Mouse (Mus musculus): ENCODE results near the gene Rmdn3. TPM values are rescaled to one million over a fixed set of nuclear protein-coding genes. Genes with fewer than 3 reads are reported as not detected.

Rmdn3 gene
- total RNA-seq, 1 experiment: 72.9 TPM

DNA sequence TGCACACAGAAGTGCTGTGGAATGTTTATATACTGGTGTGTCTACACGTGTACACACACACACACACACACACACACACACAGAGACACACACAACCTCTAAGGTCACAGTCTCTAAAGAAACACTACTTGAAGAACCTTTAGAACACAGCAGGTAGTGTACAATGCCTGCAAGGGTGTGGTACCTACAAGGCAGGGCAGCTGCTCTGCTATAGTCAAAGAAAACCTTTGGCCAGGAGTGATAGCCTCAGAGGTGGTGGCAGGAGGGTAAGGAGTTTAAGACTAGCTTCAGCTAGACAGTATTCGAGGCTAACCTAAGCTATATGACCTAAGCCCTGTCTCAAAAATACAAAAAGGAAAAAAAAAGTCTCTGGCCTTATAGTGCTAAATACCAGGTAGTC lies 2.2 kb downstream of the Rmdn3 start:
- no peak overlapping the region for H3K27ac ChIP-seq (ENCODE audit: insufficient read depth, low read depth, low read length, poor library complexity, severe bottlenecking)
- no peak overlapping the region for H3K4me3 ChIP-seq (ENCODE audit: insufficient read depth in 1 of 2, low read depth in 1 of 2, low read length in 2 of 2, poor library complexity in 1 of 2, severe bottlenecking in 1 of 2)
- peaks cover 25% of the 10 kb centered on the region for H3K36me3 ChIP-seq (ENCODE audit: control insufficient read depth, insufficient read depth, low read length, poor library complexity, severe bottlenecking)
- in situ Hi-C loops (cut with MboI; ENCODE audit: low sequenced_read_pairs in 2 of 2, unreplicated experiment in 2 of 2): no loop called here
- no peak for DNase-seq (ENCODE audit: low read depth, low spot score)
- no peaks in the 10 kb centered on the region; a peak in 1 of 4 replicates for H3K4me1 ChIP-seq (ENCODE audit: control insufficient read depth in 2 of 2, insufficient read depth in 2 of 2, low read length in 2 of 2, poor library complexity in 1 of 2)
- no peak overlapping the region for H3K9ac ChIP-seq (ENCODE audit: insufficient read depth, low read depth, low read length, poor library complexity, severe bottlenecking)
- no peak for TF ChIP-seq CHD2 (IDR thresholded peaks at IDR 0.05; ENCODE audit: low read depth, low read length)
- no peak for TF ChIP-seq HCFC1 (IDR thresholded peaks at IDR 0.05; ENCODE audit: borderline replicate concordance, insufficient read depth, low read length)
- TF ChIP-seq MAFK (IDR thresholded peaks at IDR 0.05; ENCODE audit: insufficient read depth, low read depth, low read length): no peak
- no peak for TF ChIP-seq ZNF384 (IDR thresholded peaks at IDR 0.05; ENCODE audit: low read depth, low read length)
- no peaks in the 10 kb centered on the region for H3K9me3 ChIP-seq (ENCODE audit: control insufficient read depth, insufficient read depth, low read depth, low read length)

DNA sequence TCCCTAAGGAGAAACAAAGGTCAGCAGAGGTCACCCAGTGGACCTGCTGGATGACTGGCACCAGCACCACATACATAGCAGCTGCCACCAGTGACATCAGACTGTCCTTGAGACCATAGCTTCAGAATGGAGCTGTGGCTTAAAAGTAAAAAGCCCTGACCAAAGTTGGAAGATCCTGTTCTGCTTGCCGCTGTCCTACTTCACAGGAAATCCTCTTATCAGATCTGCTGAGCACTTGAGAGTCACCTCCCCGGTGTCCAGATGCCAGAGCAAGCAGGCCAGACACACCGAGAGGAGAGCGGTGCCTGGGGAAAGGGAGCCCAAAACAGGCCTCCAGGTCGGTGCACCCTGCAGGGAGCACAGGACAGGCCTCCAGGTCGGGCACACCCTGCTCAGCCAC lies 4.6 kb downstream of the Rmdn3 start:
- no peak for DNase-seq (ENCODE audit: low read depth, low spot score)
- Histone ChIP-seq H3K36me3 (ENCODE audit: control insufficient read depth, insufficient read depth, low read length, poor library complexity, severe bottlenecking) (peaks cover 30% of the 10 kb centered on the region), H3K9ac (ENCODE audit: insufficient read depth, low read depth, low read length, poor library complexity, severe bottlenecking) (no peak overlapping the region), H3K27ac (ENCODE audit: insufficient read depth, low read depth, low read length, poor library complexity, severe bottlenecking) (no peak overlapping the region), H3K9me3 (ENCODE audit: control insufficient read depth, insufficient read depth, low read depth, low read length) (no peaks in the 10 kb centered on the region), H3K4me3 (ENCODE audit: insufficient read depth in 1 of 2, low read depth in 1 of 2, low read length in 2 of 2, poor library complexity in 1 of 2, severe bottlenecking in 1 of 2) (no peak overlapping the region), H3K4me1 (ENCODE audit: control insufficient read depth in 2 of 2, insufficient read depth in 2 of 2, low read length in 2 of 2, poor library complexity in 1 of 2) (peaks cover 0 to 4% of the 10 kb centered on the region in 2 experiments; a peak in 2 of 4 replicates)
- no peak for TF ChIP-seq CHD2 (IDR thresholded peaks at IDR 0.05; ENCODE audit: low read depth, low read length)
- no peak for TF ChIP-seq ZNF384 (IDR thresholded peaks at IDR 0.05; ENCODE audit: low read depth, low read length)
- TF ChIP-seq ZC3H11A (IDR thresholded peaks at IDR 0.05; ENCODE audit: borderline replicate concordance, low read depth, low read length): no peak
- no peak for TF ChIP-seq MAFK (IDR thresholded peaks at IDR 0.05; ENCODE audit: insufficient read depth, low read depth, low read length)
- TF ChIP-seq HCFC1 (IDR thresholded peaks at IDR 0.05; ENCODE audit: borderline replicate concordance, insufficient read depth, low read length): no peak
- in situ Hi-C loops (cut with MboI; ENCODE audit: low sequenced_read_pairs in 2 of 2, unreplicated experiment in 2 of 2): no loop called here

DNA sequence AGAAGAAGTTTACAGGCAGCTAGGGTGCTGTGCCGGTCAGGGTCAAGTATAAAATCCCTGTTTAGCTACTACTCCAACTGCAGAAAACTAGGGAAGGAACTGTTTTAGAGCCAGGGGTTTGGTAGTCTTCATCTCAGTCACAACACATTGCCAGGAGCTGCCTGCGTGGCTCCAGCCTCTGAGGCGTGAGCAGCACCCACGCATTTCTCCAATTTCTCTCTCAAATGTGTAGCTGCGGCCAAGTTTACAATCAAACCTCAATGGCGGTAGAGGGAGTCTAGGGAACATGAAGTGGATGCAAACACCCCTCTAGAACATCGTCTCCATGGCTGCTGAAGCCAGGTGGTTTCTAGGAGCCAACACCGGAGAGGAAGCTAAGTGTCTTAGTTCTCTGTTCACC lies 9.1 kb downstream of the Rmdn3 start:
- Histone ChIP-seq H3K9ac (ENCODE audit: insufficient read depth, low read depth, low read length, poor library complexity, severe bottlenecking) (no peak overlapping the region; the same call in 1 of the 2 replicates), H3K27ac (ENCODE audit: insufficient read depth, low read depth, low read length, poor library complexity, severe bottlenecking) (no peak overlapping the region), H3K4me1 (ENCODE audit: control insufficient read depth in 2 of 2, insufficient read depth in 2 of 2, low read length in 2 of 2, poor library complexity in 1 of 2) (peaks cover 0 to 7% of the 10 kb centered on the region in 2 experiments; a peak in 2 of 4 replicates), H3K4me3 (ENCODE audit: insufficient read depth in 1 of 2, low read depth in 1 of 2, low read length in 2 of 2, poor library complexity in 1 of 2, severe bottlenecking in 1 of 2) (no peak overlapping the region), H3K36me3 (ENCODE audit: control insufficient read depth, insufficient read depth, low read length, poor library complexity, severe bottlenecking) (peaks cover 26% of the 10 kb centered on the region), H3K9me3 (ENCODE audit: control insufficient read depth, insufficient read depth, low read depth, low read length) (no peaks in the 10 kb centered on the region)
- DNase-seq (ENCODE audit: low read depth, low spot score): no peak
- in situ Hi-C loops (cut with MboI; ENCODE audit: low sequenced_read_pairs in 2 of 2, unreplicated experiment in 2 of 2): no loop called here
- no peak for TF ChIP-seq ZNF384 (IDR thresholded peaks at IDR 0.05; ENCODE audit: low read depth, low read length)
- no peak for TF ChIP-seq HCFC1 (IDR thresholded peaks at IDR 0.05; ENCODE audit: borderline replicate concordance, insufficient read depth, low read length)
- no peak for TF ChIP-seq MAFK (IDR thresholded peaks at IDR 0.05; ENCODE audit: insufficient read depth, low read depth, low read length)
- no peak for TF ChIP-seq ZC3H11A (IDR thresholded peaks at IDR 0.05; ENCODE audit: borderline replicate concordance, low read depth, low read length)
- TF ChIP-seq CHD2 (IDR thresholded peaks at IDR 0.05; ENCODE audit: low read depth, low read length): no peak

DNA sequence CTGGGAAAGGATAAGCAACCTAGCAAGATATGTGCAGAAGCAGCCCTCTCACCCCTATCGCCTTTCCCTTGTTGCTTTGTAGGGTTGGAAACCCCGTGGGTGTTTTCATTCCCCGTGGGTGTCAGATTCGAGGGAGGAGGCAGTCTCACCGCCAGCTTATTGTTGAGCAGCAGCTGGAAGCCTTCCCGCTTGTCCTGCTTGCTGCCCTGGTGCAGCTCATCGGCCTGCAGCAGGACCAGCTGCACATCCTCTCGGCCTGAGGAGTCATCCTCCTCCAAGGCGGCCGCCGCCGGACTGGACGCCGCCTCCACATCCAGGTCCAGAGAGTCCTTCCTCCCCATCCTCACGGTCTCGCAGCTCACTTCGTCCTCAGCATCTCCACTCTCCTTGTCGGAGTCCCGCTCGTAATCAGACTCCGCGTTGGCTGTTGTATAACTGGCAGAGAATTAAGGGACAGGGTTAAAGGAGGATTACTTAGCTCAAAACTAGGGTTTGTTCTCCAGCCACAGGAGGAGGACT lies 9.6 kb downstream of the Rmdn3 start:
- Histone ChIP-seq H3K4me1 (ENCODE audit: control insufficient read depth in 2 of 2, insufficient read depth in 2 of 2, low read length in 2 of 2, poor library complexity in 1 of 2) (peaks cover 0 to 7% of the 10 kb centered on the region in 2 experiments; a peak in 2 of 4 replicates), H3K36me3 (ENCODE audit: control insufficient read depth, insufficient read depth, low read length, poor library complexity, severe bottlenecking) (peaks cover 24% of the 10 kb centered on the region), H3K9me3 (ENCODE audit: control insufficient read depth, insufficient read depth, low read depth, low read length) (no peaks in the 10 kb centered on the region), H3K4me3 (ENCODE audit: insufficient read depth in 1 of 2, low read depth in 1 of 2, low read length in 2 of 2, poor library complexity in 1 of 2, severe bottlenecking in 1 of 2) (peak overlapping the region in 1 of 2 experiments; percentile 26; a peak in 2 of 4 replicates), H3K27ac (ENCODE audit: insufficient read depth, low read depth, low read length, poor library complexity, severe bottlenecking) (peak overlapping the region; percentile 17; the same call in 1 of the 2 replicates), H3K9ac (ENCODE audit: insufficient read depth, low read depth, low read length, poor library complexity, severe bottlenecking) (peak overlapping the region; percentile 38; the same call in 1 of the 2 replicates)
- DNase-seq (ENCODE audit: low read depth, low spot score): no peak
- no peak for TF ChIP-seq ZNF384 (IDR thresholded peaks at IDR 0.05; ENCODE audit: low read depth, low read length)
- no peak for TF ChIP-seq ZC3H11A (IDR thresholded peaks at IDR 0.05; ENCODE audit: borderline replicate concordance, low read depth, low read length)
- TF ChIP-seq CHD2 (IDR thresholded peaks at IDR 0.05; ENCODE audit: low read depth, low read length): no peak
- no peak for TF ChIP-seq HCFC1 (IDR thresholded peaks at IDR 0.05; ENCODE audit: borderline replicate concordance, insufficient read depth, low read length)
- no peak for TF ChIP-seq MAFK (IDR thresholded peaks at IDR 0.05; ENCODE audit: insufficient read depth, low read depth, low read length)
- in situ Hi-C loops (cut with MboI; ENCODE audit: low sequenced_read_pairs in 2 of 2, unreplicated experiment in 2 of 2): no loop called here

All from ES-E14 (cell line).